Comparison of ENCODE assay signal across 8 mouse cellular contexts in genomic region chr4:48279498-48280134, GRCm38 (mm10). TPM values are rescaled to one million over a fixed set of nuclear protein-coding genes. Genes with fewer than 3 reads are reported as not detected.
A peak's percentile ranks its signal among the peaks of the same experiment; 100 is the strongest.
DNase-seq lines count a peak whose midpoint lies in the region; ATAC-seq lines count a peak whose summit lies in the region.

Gene Erp44 (minus strand): TSS chr4:48279558.
Gene Invs (plus strand): TSS chr4:48279760.

- WGBS in hindbrain, embryonic 16.5 days = under 1% methylated on average over 36 of the region's 41 CpGs
- WGBS in macrophage (ENCODE audit: missing documents) = under 1% methylated on average over 41 of the region's 41 CpGs

- peak within 1 kb of the TSS; percentile 87 for H3K27ac ChIP-seq in hindbrain, embryonic 16.5 days (ENCODE audit: low read depth, low read length)
- peak within 1 kb of the TSS; percentile 54 for H3K27ac ChIP-seq in macrophage

- H3K27me3 ChIP-seq in hindbrain, embryonic 16.5 days (replicated peaks; ENCODE audit: control insufficient read depth, insufficient read depth, low read length) = no peaks in the 10 kb centered on the region

- H3K4me1 ChIP-seq in hindbrain, embryonic 16.5 days (ENCODE audit: control insufficient read depth, insufficient read depth, low read depth, low read length) = peaks cover 9% of the 10 kb centered on the region

- no peaks in the 10 kb centered on the region for H3K36me3 ChIP-seq in hindbrain, embryonic 16.5 days (ENCODE audit: control insufficient read depth, insufficient read depth, low read length)
- H3K36me3 ChIP-seq in macrophage (ENCODE audit: inconsistent target) = no peaks in the 10 kb centered on the region

- peak; percentile 100 for ATAC-seq in hindbrain, embryonic 16.5 days

- H3K4me3 ChIP-seq in hindbrain, embryonic 16.5 days (ENCODE audit: low read length) = peak within 1 kb of the TSS; percentile 97
- H3K4me3 ChIP-seq in macrophage (ENCODE audit: inconsistent target) = peak within 1 kb of the TSS; percentile 88

- H3K79me2 ChIP-seq in macrophage (ENCODE audit: inconsistent target) = peaks cover 47% of the 10 kb centered on the region

- peak within 1 kb of the TSS; percentile 93 for H3K9ac ChIP-seq in hindbrain, embryonic 16.5 days (ENCODE audit: low read depth, low read length)

- peak within 1 kb of the TSS; percentile 67 for H3K4me2 ChIP-seq in hindbrain, embryonic 16.5 days (ENCODE audit: low read length)

- peak; percentile 92 for DNase-seq in WW6 (ENCODE audit: low read depth, low spot score)
- peak; percentile 76 to 89 for DNase-seq in cerebellum, postnatal 4 days (ENCODE audit: low spot score in 2 of 2)
- peak; percentile 98 for DNase-seq in gastrocnemius, adult 18-20 months (ENCODE audit: low spot score)
- DNase-seq in left cerebral cortex, adult 18-20 months (ENCODE audit: low spot score in 2 of 2) = peak; percentile 91 to 95
- peak; percentile 98 for DNase-seq in right cerebral cortex, adult 18-20 months
- DNase-seq in urinary bladder, postnatal 10 days (ENCODE audit: low spot score) = peak; percentile 58

- H3K9me3 ChIP-seq in hindbrain, embryonic 16.5 days (ENCODE audit: control insufficient read depth, low read length) = no peaks in the 10 kb centered on the region

RNA-seq across cellular contexts. Expression of gene Erp44, which starts in this region (rescaled TPM):
- total RNA-seq in gastrocnemius, adult 18-20 months (2021) = 10 to 100 TPM; 26.9 to 29.1 TPM
- polyA plus RNA-seq in hindbrain, embryonic 16.5 days (2015; fragmentation: Nextera tagmentation; extraction: Ambion mirVana) = 64.2 and 64.3 TPM in 2 replicates
- total RNA-seq in left cerebral cortex, adult 18-20 months (2021) = 10 to 100 TPM; 36.3 to 38.9 TPM
- total RNA-seq in macrophage (2018; cell fraction: chromatin; rRNA removed) = 10 to 100 TPM; 15.5 to 61.4 (median 40.7) TPM
- 10 to 100 TPM; 36.8 to 55.4 (median 46.4) TPM for total RNA-seq in macrophage (2018; cell fraction: cytosol; rRNA removed)
- total RNA-seq in macrophage (2018; cell fraction: nucleus; rRNA removed) = 10 to 100 TPM; 34.6 to 69.0 (median 48.5) TPM
- polyA plus RNA-seq in macrophage (2018) = 45.6 to 82.2 TPM (median 52.2 TPM) in 3 replicates

RNA-seq across cellular contexts. Expression of gene Invs, which starts in this region (rescaled TPM):
- 1 to 10 TPM; 1.7 to 2.3 TPM for total RNA-seq in gastrocnemius, adult 18-20 months (2021)
- polyA plus RNA-seq in hindbrain, embryonic 16.5 days (2015; fragmentation: Nextera tagmentation; extraction: Ambion mirVana) = 6.0 and 7.1 TPM in 2 replicates
- 10 to 100 TPM; 11.8 to 13.1 TPM for total RNA-seq in left cerebral cortex, adult 18-20 months (2021)
- total RNA-seq in macrophage (2018; cell fraction: chromatin; rRNA removed) = 10 to 100 TPM in 22 of 26 experiments, 1 to 10 TPM in 4; 3.4 to 36.3 (median 21.4) TPM
- total RNA-seq in macrophage (2018; cell fraction: cytosol; rRNA removed) = 1 to 10 TPM; 2.9 to 8.2 (median 6.3) TPM
- 10 to 100 TPM in 17 of 26 experiments, 1 to 10 TPM in 9; 2.7 to 37.3 (median 14.1) TPM for total RNA-seq in macrophage (2018; cell fraction: nucleus; rRNA removed)
- polyA plus RNA-seq in macrophage (2018) = 4.5 to 6.1 TPM (median 5.4 TPM) in 3 replicates

Comparison
In these comparisons a context has a peak if more than half of its experiments do, and no peak if none do; other contexts are left out.
1. Peak in every context shown above with its lines: DNase-seq, ATAC-seq, H3K4me3 ChIP-seq and H3K27ac ChIP-seq.